Mouse (Mus musculus) gastrocnemius, adult 8-10 months (tissue): ENCODE data around the gene Cacna1c. TPM values are rescaled to one million over a fixed set of nuclear protein-coding genes. Genes with fewer than 3 reads are reported as not detected.

Experiments used
- DNase-seq, 2 experiments: peaks; one replicate each; pipeline ENCODE4 v3.0.0; 2022; ENCODE audit warnings: low spot score in 2 of 2
- total RNA-seq, 4 experiments: library from RNA; stranded (reverse); gene quantifications; 2 replicates each; pipeline ENCODE4 v1.2.4; 2022

Cacna1c gene
- total RNA-seq, result 1 to 10 TPM in 2 of 4 experiments, under 1 TPM in 2; 0.61 to 1.3 (median 0.90) TPM

DNA sequence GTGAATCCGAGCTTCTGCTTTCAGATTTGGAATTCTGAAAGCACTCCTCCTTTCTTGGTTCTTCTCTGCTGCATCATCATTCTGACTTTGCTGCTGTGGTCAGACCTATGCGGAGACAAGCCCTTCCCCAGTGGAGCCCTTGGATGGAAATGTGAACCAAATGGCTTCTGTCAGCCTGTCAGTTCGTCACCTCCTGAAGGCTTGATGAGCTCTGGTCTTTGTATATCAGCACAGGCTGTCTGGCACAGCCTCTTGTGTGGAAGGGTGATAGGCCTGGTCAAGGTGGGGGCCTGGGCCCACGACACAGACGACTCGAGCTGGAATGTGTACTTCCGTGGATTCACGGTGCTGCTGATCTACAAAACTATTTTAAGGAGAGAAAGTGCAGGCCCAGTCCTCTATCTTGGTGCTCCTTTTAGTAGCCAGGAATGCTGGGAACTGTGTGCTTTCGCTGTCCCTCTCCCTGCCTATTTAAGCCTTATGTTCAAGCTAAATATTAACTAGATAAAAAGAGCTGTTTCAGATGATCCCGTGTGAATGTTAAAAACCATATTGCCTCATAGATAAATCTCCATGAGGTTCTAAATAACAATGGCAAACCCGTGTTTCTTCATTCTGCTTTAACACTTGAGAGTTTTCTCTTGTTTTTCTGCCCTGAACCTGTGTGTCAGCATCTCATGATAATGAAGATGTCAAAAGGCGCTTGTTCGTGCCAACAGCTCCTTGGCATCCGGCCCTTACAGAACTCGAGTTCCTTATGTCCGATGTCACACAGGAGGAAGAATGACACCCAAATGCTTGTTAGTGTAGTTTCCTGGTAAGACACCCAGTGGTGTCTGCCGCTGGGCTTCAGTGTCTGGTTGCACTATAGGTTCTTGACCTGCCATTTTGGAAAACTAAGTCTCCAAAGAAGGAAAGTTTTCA, at the start of gene Cacna1c:
Gene Cacna1c (minus strand): TSS at position 37 of the 924 bp plus-strand sequence.
- no peak for DNase-seq

GRCm38 (mm10) chr6:119240871-119241705, 44.9 kb upstream of the Cacna1c start:
- DNase-seq, result no peak

DNA sequence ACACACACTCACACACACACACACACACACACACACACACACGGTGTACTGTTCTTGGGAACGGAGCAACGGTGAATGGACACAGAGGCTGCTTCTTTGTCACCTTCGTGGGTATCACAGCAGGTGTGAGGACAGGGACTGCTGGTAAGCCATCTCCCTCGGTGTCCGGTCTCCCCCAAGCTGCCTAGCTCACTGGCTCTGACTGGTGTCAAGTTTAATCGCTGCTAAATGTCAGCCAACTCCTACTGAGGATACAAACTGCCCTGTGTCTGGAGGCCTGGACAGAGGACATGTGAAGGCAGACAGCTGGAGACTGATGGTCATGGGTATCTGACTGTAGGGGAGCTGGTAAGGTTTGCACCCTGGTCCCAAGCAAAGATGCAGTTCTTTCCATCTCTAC, 44.0 kb upstream of the Cacna1c start:
- peak in 1 of 2 experiments; percentile 32 for DNase-seq

DNA sequence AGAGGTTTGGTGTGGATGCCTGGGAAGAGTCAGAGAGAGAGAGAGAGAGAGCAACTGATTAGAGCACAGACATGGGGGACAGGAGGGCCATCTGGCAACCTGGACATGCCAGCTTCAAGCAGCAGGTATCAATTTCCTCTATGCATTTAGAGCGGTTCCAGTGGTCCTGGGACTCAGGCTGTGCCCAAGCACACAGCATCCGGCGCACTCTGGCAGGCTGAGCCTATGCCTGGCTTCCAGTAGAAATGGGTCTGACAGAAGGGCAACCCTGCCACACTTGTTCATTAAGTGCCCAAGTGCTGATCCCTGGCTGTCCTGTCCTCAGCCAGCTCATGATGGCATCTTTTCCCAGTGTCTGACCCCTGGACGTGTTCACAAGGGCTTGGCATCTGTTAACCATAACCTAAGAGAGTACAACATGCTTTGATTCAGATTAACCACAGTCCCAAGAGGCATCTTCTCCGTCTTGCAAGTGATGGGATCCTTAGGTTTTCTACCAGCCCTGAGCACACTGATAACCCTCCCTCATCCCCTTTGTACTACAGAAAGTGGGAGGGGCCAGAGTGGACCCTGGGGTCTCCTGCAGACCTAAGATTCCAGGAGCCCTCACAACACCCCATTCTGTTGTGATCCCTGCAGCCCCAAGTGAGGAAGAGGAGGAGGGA, 43.3 kb upstream of the Cacna1c start:
- no peak for DNase-seq

GRCm38 (mm10) chr6:119237427-119237989, 41.3 kb upstream of the Cacna1c start:
- no peak for DNase-seq

DNA sequence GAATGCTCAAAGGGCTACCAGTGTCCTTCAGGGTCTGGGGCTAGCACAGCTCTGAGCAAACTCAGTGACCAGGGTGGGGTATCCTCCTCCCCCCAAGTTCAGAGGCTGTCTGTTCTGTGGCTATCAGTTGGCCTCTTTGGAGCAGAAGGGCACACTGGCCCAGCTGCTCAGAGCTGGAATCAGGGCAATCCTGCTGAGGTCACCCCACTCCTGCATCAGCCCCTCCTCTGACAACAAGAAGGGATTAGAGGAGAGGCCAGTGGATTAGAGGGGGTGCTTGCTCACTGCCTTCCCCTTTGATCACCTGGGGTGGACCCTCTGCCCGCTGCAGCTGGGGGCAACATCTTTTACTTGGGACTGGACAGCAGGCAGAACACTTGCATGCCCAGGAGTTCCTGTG, 40.0 kb upstream of the Cacna1c start, which contains the start of gene Cacna2d4:
Gene Cacna2d4 (plus strand): TSS at position 286 of the 400 bp plus-strand sequence.
- DNase-seq, result no peak

DNA sequence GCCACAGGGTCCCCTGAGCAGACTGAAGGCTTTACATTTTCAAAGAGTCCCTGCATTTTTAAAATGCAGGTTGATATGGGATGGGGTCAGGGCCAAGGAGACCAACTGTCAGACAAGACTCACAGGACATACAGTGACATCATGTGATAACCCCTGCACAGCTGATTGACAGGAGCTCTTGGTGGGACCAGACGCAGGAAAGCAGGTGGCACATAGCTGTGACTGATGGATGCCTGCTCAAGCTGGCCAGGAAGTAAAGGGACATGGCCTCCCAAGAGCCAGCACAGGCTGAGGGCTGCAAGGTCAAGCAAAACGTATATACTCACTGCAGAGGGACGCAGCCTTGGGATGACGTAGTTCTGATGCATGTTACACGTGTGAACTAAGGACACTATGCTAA, 39.2 kb upstream of the Cacna1c start:
- DNase-seq, result no peak

- no peak for DNase-seq
These were observed 36.8 kb upstream of the Cacna1c start for GRCm38 (mm10) chr6:119233066-119233465.

GRCm38 (mm10) chr6:119228861-119229603, 32.8 kb upstream of the Cacna1c start:
- DNase-seq, result no peak

GRCm38 (mm10) chr6:119227001-119227400, 30.8 kb upstream of the Cacna1c start:
- DNase-seq, result no peak

DNA sequence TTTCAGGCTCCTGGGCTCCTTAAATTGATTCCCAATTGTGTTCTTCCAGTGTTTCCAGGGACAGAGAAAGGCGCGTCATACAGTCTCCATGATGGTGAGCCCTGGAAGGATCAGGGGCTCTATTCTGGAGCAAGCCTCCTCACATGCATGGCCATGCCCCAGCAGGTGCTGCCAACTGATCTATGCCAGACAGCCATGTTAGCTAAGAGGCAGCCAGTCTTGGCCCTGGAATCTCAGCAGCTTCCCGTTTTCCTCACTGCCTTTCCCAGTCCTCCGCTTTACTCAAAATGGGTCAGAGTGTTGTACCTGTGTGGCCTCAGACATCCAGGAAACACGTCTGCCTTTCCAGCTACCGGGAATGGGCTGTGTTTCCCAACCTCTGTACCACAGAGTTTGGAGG, 29.5 kb upstream of the Cacna1c start:
- no peak for DNase-seq

DNA sequence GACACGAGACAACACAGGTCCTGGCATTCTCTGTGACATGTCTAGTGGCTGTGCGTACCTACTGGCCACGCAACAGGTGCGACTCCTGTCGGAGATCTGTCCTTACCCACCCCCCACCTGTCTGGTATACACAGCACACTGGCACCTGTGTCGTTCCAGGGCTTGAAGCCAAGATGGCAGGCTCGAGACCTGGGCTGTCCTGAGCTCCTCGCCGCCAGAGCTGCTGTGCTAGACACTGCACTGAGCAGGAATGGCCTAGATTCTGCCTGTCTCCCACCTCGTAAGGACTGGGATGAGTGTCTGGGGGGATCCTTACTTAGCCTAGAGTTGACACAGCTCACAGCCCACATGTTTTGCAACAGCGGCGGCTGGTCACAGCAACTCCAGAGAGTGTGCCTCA, 29.0 kb upstream of the Cacna1c start:
- no peak for DNase-seq

- DNase-seq, result no peak
These were observed 28.4 kb upstream of the Cacna1c start for GRCm38 (mm10) chr6:119224451-119225195.

DNA sequence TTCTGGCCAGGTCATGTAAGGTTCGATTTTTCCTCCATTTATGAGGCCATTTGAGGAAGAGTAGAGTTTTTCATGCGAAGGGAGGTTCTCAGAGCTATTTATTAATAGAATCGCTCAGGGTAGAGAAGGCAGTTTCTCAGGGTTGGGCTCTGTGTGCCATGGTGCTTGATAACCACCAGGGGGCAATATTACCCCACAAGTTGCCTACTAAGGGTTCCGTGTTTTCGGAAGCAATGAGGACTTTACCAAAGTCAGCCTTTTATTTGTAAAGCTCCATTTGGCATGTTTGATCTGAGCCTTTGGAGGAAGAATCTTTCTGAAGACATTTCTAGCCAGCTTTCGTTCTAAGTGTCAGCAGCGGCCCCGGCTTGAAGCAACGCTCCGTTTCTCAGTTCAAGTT, 24.1 kb upstream of the Cacna1c start:
- no peak for DNase-seq

GRCm38 (mm10) chr6:119219237-119219870, 23.1 kb upstream of the Cacna1c start:
- no peak for DNase-seq

DNA sequence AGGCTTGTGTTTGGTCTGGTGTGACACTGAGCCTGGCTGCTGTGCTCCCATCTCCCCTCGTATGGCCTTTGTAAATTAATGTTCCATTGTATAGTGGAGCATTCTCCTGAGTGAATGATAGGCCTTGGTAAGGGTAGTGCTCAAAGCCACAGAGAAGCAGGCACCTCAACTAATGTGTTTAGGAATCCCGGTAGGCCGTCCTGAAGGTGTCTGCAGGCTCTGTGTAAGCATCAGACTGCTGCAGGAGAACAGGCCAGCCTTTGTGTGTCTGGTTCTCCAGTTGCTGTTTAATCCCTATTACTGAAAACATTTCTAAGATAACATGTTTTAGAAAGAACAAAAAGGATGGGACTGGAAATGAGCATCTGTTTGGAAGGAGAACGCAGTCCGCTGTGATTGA, 22.4 kb upstream of the Cacna1c start:
- DNase-seq, result no peak

- no peak for DNase-seq
These were observed 21.4 kb upstream of the Cacna1c start for GRCm38 (mm10) chr6:119217661-119218060.

DNA sequence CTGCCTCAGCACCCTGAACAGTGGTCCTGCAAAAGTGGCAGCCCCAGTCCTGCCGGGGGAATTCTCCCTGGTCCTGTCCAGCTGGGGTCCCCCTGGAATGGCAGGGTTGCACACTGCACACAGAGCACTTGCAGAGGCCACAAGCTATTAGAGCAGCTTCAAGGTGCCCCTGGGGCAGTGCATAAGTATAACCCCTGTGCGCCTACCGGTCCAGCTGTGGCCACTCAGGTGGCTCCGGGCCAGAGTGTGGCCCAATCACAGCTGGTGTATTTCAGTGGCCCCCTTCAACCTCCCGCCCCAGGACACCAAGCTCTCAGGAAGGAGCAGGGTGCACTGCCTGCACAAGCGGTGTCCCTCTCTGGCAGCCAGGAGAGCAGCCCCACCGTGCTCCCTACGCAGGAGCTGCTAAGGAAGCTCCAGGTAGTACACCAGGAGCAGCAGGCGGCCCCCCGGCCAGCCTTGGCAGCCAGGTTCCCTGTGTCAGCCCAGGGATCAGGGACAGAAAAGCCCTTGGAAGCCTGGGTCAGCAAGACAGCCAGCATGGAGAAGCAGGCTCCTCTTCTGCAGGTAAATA, 18.9 kb upstream of the Cacna1c start:
- no peak for DNase-seq

- no peak for DNase-seq
These were observed 18.0 kb upstream of the Cacna1c start for GRCm38 (mm10) chr6:119214190-119214589.
